Mouse (Mus musculus): Measurements from ENCODE around the gene Tspan1. TPM values are rescaled to one million over a fixed set of nuclear protein-coding genes. Genes with fewer than 3 reads are reported as not detected.
A peak's percentile ranks its signal among the peaks of the same experiment; 100 is the strongest.

Tspan1 gene
- total RNA-seq, 1 experiment from 2014 or later, result not detected

GRCm38 (mm10) chr4:116134990-116135389 lies 32.4 kb downstream of the Tspan1 start:
- peak; percentile 87 for ATAC-seq (replicated peaks; ENCODE audit: low read depth, poor library complexity, severe bottlenecking)

GRCm38 (mm10) chr4:116133126-116133525 lies 34.3 kb downstream of the Tspan1 start:
- ATAC-seq (replicated peaks; ENCODE audit: low read depth, poor library complexity, severe bottlenecking), result no peak

GRCm38 (mm10) chr4:116127956-116128355 lies 39.4 kb downstream of the Tspan1 start:
- no peak for ATAC-seq (replicated peaks; ENCODE audit: low read depth, poor library complexity, severe bottlenecking)

- no peak for ATAC-seq (replicated peaks; ENCODE audit: low read depth, poor library complexity, severe bottlenecking)
Measured at GRCm38 (mm10) chr4:116125803-116126386, 41.5 kb downstream of the Tspan1 start.

- ATAC-seq (replicated peaks; ENCODE audit: low read depth, poor library complexity, severe bottlenecking), result peak; percentile 99
Measured at GRCm38 (mm10) chr4:116123602-116124519, 43.5 kb downstream of the Tspan1 start, which contains the start of the genes Rad54l and Pomgnt1. Gene Rad54l (minus strand): TSS chr4:116123690. Gene Pomgnt1 (plus strand): TSS chr4:116123840.

- peak; percentile 51 for ATAC-seq (replicated peaks; ENCODE audit: low read depth, poor library complexity, severe bottlenecking)
Measured at GRCm38 (mm10) chr4:116122762-116123161, 44.6 kb downstream of the Tspan1 start.

Other genes starting within 250 kb of the Tspan1 start
- not detected in 2 replicates for gene Dmbx1, start 227.7 kb downstream of the Tspan1 start, total RNA-seq (2017)
- gene Faah, start 149.7 kb downstream of the Tspan1 start, total RNA-seq (2017), result 2.2 and 3.4 TPM in 2 replicates
- 8.7 and 16.4 TPM in 2 replicates for gene Nsun4, start 113.7 kb downstream of the Tspan1 start, total RNA-seq (2017)
- gene Uqcrh, start 92.5 kb downstream of the Tspan1 start, total RNA-seq (2017), result 353 and 354 TPM in 2 replicates
- gene Lrrc41, start 92.3 kb downstream of the Tspan1 start, total RNA-seq (2017), result 14.4 and 22.4 TPM in 2 replicates
- gene Rad54l, start 43.9 kb downstream of the Tspan1 start, total RNA-seq (2017), result 24.1 and 28.7 TPM in 2 replicates
- 14.2 and 15.9 TPM in 2 replicates for gene Pomgnt1, start 43.8 kb downstream of the Tspan1 start, total RNA-seq (2017)
- gene Lurap1, start 16.3 kb downstream of the Tspan1 start, total RNA-seq (2017), result 0.09 and 0.15 TPM in 2 replicates
- not detected in 2 replicates for gene 1700042G07Rik, start 5.8 kb upstream of the Tspan1 start, total RNA-seq (2017)
- 0.41 and 0.63 TPM in 2 replicates for gene Gm49337, start 5.8 kb upstream of the Tspan1 start, total RNA-seq (2017)
- gene Pik3r3, start 54.0 kb upstream of the Tspan1 start, total RNA-seq (2017), result 0.05 and 0.14 TPM in 2 replicates

Measured in common myeloid progenitor, adult 5-6 weeks (primary cell).